Mouse (Mus musculus) kidney, adult 2 months (tissue): ENCODE results near the gene Pqlc2.

ENCODE experiments used
- CTCF ChIP-seq: fragments of 200-500 bp; conservative IDR thresholded peaks from 2 replicates; pipeline ENCODE4 v1.5.1; 2011; ENCODE audit warnings: low read depth, mild to moderate bottlenecking, control low read depth, low read length, moderate library complexity, mixed read lengths; ENCODE audit not compliant: insufficient read depth, insufficient read length
- POLR2A ChIP-seq: fragments of 200-500 bp; IDR thresholded peaks from one replicate; pipeline ENCODE4 v1.6.1; 2011; ENCODE audit warnings: low read depth, low read length, control low read depth

DNA sequence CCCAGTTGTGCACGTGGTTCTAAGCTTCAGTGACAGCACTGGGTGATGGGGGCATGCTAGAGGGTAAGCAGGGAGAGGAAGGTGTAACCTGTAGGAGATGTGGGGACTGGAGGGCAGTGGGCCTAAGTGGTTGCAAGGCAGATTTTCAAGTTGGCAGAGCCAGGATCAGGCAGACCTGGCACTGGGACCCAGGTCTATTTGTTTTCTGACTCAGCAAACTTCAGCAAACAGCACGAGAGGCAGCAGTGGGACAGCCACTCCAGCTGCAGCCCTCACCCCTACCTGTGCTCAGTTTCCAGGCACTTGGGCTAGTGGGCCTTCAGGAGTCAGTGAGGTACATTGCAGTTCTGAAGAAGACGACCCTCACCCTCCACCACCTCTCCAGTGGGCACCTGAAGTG is 46.7 kb upstream of the Pqlc2 start:
- no peak for TF ChIP-seq CTCF
- no peak for TF ChIP-seq POLR2A
